Mouse (Mus musculus): ENCODE measurements around the gene Olfr1390.
"Not testable (repeated sequence)": the region's sequence is repeated elsewhere in the genome, so short reads cannot be mapped to it uniquely, and the experiment has no call there.

Olfr1390 gene

DNA sequence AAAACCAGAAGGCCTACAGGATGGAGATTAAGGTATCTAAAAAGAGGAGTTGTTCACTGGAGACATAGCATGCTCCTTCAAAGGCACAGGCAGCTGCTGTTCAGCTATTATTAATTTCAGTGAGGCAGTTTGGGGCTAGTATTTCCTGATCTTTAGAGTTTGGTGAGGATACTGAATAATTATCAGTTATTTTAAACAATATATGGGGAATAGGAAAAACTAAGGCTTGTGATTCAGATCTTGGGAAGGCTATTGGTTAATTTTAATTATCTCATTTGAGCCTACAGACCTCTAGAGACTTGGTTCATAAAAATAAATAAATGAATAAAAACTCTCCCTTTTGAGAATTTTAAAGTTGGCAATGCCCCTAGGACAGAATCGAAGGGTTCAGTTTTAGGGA lies at the start of gene Olfr1390:
Gene Olfr1390, plus strand, starts transcription at position 301 of the 400 bp plus-strand sequence.
- DNase-seq (ENCODE audit: low spot score): no peak

DNA sequence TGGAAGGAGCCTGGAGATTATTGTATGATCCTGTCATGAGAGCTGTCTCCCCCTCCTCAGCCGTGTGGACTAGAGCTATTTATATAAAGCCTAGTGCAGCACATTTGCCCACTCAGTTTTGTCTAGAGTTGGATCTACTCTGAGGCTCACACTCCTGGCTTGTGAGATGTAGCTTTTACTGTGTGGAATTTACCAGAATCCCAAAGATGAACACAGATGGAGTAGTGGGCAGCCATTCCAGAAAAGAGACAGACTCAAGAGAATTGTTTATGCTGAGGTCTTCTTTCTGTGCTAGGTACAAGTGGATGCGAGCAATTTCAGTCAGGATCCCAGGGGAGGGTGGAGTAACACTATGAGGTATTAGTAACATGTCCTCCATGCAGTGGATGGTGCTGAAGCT lies 47.7 kb upstream of the Olfr1390 start:
- no peak for DNase-seq (ENCODE audit: low spot score)

DNA sequence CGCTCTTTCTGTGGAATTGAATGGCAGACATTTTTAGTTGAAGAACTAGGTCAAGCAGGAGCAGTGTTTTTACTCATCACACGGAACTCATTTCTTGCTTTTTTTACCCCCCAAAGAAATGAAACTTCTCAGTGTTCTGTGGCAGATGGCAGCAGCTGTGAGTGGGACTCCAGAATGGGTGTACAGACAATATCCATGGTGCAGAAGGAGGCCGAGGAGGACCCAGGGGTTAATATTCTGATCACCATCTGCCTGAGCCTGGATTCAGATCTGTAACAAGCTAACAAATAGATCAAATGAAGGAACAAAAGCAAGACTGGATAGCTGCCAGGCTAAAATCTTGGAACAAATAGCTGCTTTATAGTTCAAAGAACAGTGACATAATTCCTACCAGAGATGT lies 42.2 kb upstream of the Olfr1390 start:
- DNase-seq (ENCODE audit: low spot score): no peak

DNA sequence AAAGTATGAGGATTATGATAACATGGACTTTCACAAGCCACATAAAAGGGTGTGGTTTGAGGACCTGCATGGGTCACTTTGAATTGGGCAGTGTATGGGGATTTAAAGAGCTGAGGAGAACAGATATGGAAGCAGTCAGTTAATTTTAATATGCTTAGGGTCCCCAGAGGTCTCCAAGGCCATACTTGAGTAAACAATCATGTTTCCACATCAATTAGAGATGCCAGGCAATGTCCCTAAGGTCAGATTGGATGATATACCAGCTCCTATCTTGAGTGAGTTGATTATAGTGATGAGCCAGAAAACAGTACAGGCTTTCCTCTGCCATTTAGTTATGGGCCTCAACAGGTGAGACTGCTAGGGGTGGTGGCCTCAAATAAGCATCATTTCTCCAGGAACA lies 30.5 kb upstream of the Olfr1390 start, which contains the start of gene Olfr10:
Gene Olfr10, plus strand, starts transcription at position 301 of the 400 bp plus-strand sequence.
- DNase-seq (ENCODE audit: low spot score): no peak

DNA sequence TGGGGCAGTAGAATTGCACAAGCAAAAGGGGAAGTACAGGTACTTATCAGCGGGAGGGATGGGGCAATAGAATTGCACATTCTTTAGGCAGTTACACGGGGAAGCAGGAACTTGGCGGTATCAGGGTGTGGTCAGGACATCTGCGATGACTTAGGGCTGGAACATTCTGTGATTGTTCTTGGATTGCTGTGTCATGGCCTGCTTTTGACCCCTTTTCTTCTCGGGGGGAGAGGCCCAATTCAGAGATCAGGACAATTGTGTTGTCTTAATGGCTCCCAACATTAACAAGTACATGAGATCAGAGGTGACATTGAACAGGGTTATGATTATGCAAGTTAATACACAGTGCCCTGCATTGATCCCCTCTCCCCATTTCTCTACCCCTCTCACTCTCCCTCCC lies 26.4 kb upstream of the Olfr1390 start:
- DNase-seq (ENCODE audit: low spot score): not testable (repeated sequence)

DNA sequence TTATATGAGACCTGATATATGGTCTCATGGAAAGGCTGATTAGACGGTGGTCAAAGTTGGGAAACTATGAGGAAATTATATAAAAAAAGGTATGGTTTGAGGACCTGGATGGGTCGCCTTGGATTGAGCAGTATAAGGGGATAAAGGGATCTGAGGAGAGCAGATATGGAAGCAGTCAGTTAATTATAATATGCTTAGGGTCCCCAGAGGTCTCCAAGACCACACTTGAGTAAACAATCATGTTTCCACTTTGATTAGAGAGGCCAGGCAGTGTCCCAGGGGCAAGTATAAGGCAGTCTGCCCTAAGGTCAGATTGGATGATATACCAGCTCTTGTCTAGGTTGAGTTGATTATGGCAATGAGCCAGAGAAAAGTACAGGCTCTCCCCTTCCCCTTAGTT lies 12.5 kb upstream of the Olfr1390 start, which contains the start of gene Olfr1391:
Gene Olfr1391, plus strand, starts transcription at position 301 of the 400 bp plus-strand sequence.
- DNase-seq (ENCODE audit: low spot score): no peak

DNA sequence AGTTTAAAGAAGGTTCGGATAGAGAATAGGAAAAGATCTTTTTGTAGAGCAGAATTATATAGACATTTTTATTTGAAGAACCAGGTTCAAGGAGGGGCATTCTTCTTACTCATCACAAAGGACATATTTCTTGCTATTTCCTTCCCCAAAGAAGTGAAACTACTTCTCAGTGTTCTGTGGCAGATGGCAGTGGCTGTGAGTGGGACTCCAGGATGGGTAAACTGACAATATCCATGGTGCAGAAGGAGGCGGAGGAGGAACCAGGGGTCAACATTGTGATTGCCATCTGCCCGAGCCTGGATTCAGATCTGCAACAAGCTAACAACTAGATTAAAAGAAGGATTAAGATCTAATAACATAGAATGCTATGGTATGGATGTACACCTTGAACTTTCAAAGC lies 8.3 kb upstream of the Olfr1390 start:
- DNase-seq (ENCODE audit: low spot score): no peak

DNA sequence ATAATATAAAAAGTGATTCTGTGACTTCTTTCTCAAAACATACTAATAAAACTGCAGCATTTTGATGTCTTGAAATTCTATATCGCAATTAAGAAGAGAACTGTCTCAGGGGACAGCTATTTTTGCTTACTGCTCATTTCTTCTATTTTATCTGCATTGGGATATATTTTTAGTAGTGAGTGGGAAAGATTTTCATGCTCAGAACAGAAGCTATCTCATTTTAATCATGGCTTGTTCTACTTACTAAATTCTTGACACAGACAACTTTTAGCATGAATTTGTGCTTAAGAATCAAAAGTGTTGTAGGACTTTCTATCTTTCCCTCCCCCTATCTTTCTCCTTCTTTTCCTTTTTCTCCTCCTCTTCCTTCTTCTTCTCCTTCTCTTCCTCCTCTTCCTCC lies 5.3 kb upstream of the Olfr1390 start:
- DNase-seq (ENCODE audit: low spot score): no peak

DNA sequence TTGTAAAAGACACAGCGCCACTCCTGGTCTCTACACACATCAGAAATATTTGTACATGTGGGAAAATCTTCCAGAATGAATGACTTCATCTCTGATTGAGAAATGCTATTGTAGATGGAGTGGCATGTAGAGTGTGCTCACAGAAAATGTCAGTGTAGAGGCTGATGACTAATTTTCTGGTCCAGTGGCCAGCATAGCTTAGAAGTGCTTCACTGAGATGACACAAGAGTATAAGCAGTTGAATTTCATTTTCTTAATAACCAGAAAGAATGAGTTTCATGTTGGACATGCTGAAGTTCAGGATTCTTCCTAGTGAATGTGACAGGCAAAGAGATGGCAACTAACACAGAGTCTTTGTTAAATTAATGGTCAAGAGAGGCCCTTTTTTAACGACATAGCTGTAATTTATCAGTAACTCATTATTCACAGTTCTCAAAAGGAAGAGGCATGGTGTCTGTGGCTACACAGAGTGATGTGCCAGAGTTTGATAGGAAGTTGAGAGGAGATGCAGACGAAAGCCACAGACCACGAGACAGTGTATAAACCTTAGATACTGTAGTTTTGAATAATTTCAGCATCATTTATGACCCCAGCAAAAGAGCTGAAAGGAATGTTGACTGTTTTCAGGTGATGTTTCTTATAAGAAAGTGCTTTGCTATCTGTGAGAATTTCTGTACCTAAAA lies 2.3 kb downstream of the Olfr1390 start:
- no peak for DNase-seq (ENCODE audit: low spot score)

DNA sequence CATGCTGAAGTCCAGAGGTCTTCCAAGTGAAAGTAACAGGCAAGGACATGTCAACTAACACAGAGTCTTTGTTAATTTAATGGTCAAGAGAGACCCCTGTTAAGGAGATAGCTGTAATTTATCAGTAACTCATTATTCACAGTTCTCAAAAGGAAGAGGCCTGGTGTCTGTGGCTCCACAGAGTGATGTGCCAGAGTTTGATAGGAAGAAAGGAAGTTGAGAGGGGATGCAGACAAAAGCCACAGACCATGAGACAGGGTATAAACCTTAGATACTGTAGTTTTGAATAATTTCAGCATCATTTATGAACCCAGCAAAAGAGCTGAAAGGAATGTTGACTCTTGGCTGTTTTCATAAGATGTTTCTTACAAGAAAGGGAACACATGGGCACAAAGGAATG lies 48.1 kb downstream of the Olfr1390 start:
- DNase-seq (ENCODE audit: low spot score): no peak

DNA sequence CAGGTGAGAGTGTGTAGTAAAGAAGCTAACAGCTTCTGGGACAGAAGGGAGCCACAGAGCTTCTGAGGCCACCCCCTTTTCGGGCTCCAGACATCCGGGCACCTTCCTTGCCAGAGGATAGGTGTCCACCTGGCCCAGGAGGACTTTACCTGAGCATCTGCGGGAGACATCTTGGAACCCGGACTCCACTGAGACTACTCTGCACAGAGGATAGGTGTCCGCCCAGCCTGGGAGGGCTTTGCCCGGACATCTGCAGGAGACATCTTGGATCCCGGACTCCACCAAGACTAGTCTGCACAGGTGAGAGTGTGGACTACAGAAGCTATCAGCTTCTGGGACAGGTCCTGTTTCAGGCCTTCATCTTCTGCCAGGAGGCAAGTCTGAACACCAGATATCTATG lies 51.1 kb downstream of the Olfr1390 start:
- not testable (repeated sequence) for DNase-seq (ENCODE audit: low spot score)
